In the genomic region with DNA sequence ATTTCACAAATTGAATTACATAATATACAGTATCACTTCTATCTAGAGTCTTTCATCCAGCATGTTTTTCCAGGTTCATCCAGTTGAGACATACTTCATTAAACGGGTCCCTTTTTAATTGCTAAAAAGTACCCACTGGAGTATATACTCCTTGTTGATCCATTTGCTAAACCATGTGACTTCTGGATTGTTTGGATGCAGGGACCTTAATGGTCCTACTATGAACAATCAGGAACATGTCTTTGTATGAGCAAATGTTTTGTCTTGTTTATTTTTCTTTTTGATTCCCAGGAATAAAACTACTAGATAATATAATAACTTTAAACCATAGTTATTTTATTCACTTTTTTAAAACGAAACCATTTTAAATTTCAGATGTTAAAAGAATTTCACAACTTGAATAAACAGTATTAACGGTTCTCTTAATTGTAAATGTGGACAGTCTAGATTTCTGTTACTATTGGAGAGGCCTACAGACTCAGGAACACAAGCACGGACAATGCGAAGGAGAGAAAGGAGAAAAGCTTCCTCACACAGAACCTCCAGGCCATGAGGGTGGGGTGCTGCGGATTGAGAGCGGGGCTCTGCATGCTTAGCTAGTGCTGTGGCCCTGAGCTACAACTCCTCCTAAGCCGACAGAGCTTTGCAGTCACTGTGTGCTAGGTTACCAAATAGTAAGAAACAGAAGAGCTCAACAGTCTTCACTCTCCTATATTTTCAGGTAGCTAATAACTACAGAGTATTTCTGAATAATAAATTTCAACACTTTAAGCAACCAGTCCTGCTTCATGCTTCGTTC, we compare ENCODE assay signal across 9 mouse cellular contexts. TPM values are rescaled to one million over a fixed set of nuclear protein-coding genes. Genes with fewer than 3 reads are reported as not detected.
DNase-seq lines count a peak whose midpoint lies in the region; ATAC-seq and TF ChIP-seq lines count a peak whose summit lies in the region.
"Had no signal": no experiment of that assay in that cellular context is flagged by ENCODE, and none has a peak within 500 bp of the region (broad histone marks: within the 10 kb centered on the region; RNA-seq: fewer than 3 reads in every experiment).

No protein-coding gene starts in this region.

- peaks cover 15% of the 10 kb centered on the region for H3K4me1 ChIP-seq in lung, embryonic 14.5 days (ENCODE audit: insufficient read depth)
- peaks cover 20% of the 10 kb centered on the region for H3K4me1 ChIP-seq in embryonic facial prominence, embryonic 10.5 days
- H3K4me1 ChIP-seq in intestine, embryonic 14.5 days (replicated peaks; ENCODE audit: control insufficient read depth, insufficient read depth, low read length): peaks cover 15% of the 10 kb centered on the region; the same call in 1 of the 2 replicates
- H3K4me1 ChIP-seq in neural tube, embryonic 14.5 days (ENCODE audit: control insufficient read depth, insufficient read depth, low read length): peaks cover 13% of the 10 kb centered on the region

- DNase-seq in lung, embryonic 14.5 days: no peak
- DNase-seq in lung, postnatal 36 days: no peak
- no peak for DNase-seq in embryonic facial prominence, embryonic 10.5 days (ENCODE audit: low spot score)
- no peak for DNase-seq in intestine, embryonic 14.5 days (ENCODE audit: low spot score)
- no peak for DNase-seq in left cerebral cortex, postnatal 25 days (ENCODE audit: low spot score in 2 of 2)
- DNase-seq in urinary bladder, adult 2 months (ENCODE audit: low spot score): no peak
- no peak for DNase-seq in frontal cortex, postnatal 36 days (ENCODE audit: low spot score in 2 of 2)

- H3K27ac ChIP-seq in lung, embryonic 14.5 days (ENCODE audit: low read depth): peak overlapping the region; percentile 79
- H3K27ac ChIP-seq in embryonic facial prominence, embryonic 10.5 days (replicated peaks): no peak overlapping the region
- peak overlapping the region; percentile 55; the same call in 1 of the 2 replicates for H3K27ac ChIP-seq in intestine, embryonic 14.5 days (ENCODE audit: low read depth)
- no peak overlapping the region for H3K27ac ChIP-seq in neural tube, embryonic 14.5 days (ENCODE audit: low read depth, low read length)

- no peak for TF ChIP-seq CTCF in lung, embryonic 14.5 days (IDR thresholded peaks at IDR 0.05; ENCODE audit: low read depth)

- intact Hi-C loops in left cerebral cortex, postnatal 25 days (cut with DNase I): no loop called here

- no peak for ATAC-seq in lung, embryonic 14.5 days (ENCODE audit: insufficient read depth)
- ATAC-seq in intestine, embryonic 14.5 days (replicated peaks; ENCODE audit: low FRiP score, low TSS enrichment, low read depth): no peak
- no peak for ATAC-seq in neural tube, embryonic 14.5 days (ENCODE audit: low read depth)

- no peaks in the 10 kb centered on the region for H3K9me3 ChIP-seq in lung, embryonic 14.5 days (ENCODE audit: low read depth, low read length)
- no peaks in the 10 kb centered on the region for H3K9me3 ChIP-seq in embryonic facial prominence, embryonic 10.5 days
- no peaks in the 10 kb centered on the region for H3K9me3 ChIP-seq in intestine, embryonic 14.5 days (ENCODE audit: control insufficient read depth, low read length)
- no peaks in the 10 kb centered on the region for H3K9me3 ChIP-seq in neural tube, embryonic 14.5 days (ENCODE audit: control insufficient read depth, low read length)

- H3K9ac ChIP-seq in lung, embryonic 14.5 days: peak overlapping the region; percentile 57
- peak overlapping the region; percentile 29; the same call in 1 of the 2 replicates for H3K9ac ChIP-seq in intestine, embryonic 14.5 days (ENCODE audit: low read length)
- no peak overlapping the region for H3K9ac ChIP-seq in neural tube, embryonic 14.5 days (replicated peaks; ENCODE audit: low read depth, low read length)

- H3K27me3 ChIP-seq in lung, embryonic 14.5 days (ENCODE audit: insufficient read depth, low read length): no peaks in the 10 kb centered on the region
- no peaks in the 10 kb centered on the region for H3K27me3 ChIP-seq in embryonic facial prominence, embryonic 10.5 days (replicated peaks; ENCODE audit: low read depth, poor library complexity, severe bottlenecking)
- no peaks in the 10 kb centered on the region for H3K27me3 ChIP-seq in intestine, embryonic 14.5 days (replicated peaks; ENCODE audit: control insufficient read depth, insufficient read depth, low read length)
- no peaks in the 10 kb centered on the region for H3K27me3 ChIP-seq in neural tube, embryonic 14.5 days (ENCODE audit: control insufficient read depth, insufficient read depth, low read length)

- peaks cover 8% of the 10 kb centered on the region for H3K36me3 ChIP-seq in lung, embryonic 14.5 days (ENCODE audit: insufficient read depth)
- H3K36me3 ChIP-seq in embryonic facial prominence, embryonic 10.5 days (replicated peaks): peaks cover 9% of the 10 kb centered on the region
- H3K36me3 ChIP-seq in intestine, embryonic 14.5 days (ENCODE audit: control insufficient read depth, insufficient read depth, low read length): peaks cover 10% of the 10 kb centered on the region
- H3K36me3 ChIP-seq in neural tube, embryonic 14.5 days (ENCODE audit: control insufficient read depth, insufficient read depth, low read length): no peaks in the 10 kb centered on the region

- WGBS in lung, embryonic 14.5 days: 49% methylated on average over 9 of the region's 9 CpGs
- 80% methylated on average over 9 of the region's 9 CpGs for WGBS in embryonic facial prominence, embryonic 10.5 days
- 67% methylated on average over 9 of the region's 9 CpGs for WGBS in intestine, embryonic 14.5 days
- 83% methylated on average over 9 of the region's 9 CpGs for WGBS in neural tube, embryonic 14.5 days

- H3K4me3 ChIP-seq in lung, embryonic 14.5 days (ENCODE audit: low read depth, low read length): peak overlapping the region; percentile 45
- H3K4me3 ChIP-seq in embryonic facial prominence, embryonic 10.5 days: peak overlapping the region; percentile 8; the same call in 1 of the 2 replicates
- H3K4me3 ChIP-seq in intestine, embryonic 14.5 days (ENCODE audit: low read depth, low read length): peak overlapping the region; percentile 27
- H3K4me3 ChIP-seq in neural tube, embryonic 14.5 days (ENCODE audit: low read depth, low read length): no peak overlapping the region

- peak overlapping the region; percentile 74 for H3K4me2 ChIP-seq in lung, embryonic 14.5 days
- peak overlapping the region; percentile 50 for H3K4me2 ChIP-seq in intestine, embryonic 14.5 days (ENCODE audit: low read length)
- H3K4me2 ChIP-seq in neural tube, embryonic 14.5 days (ENCODE audit: low read depth, low read length): peak overlapping the region; percentile 17; the same call in 1 of the 2 replicates

RNA-seq across cellular contexts. Expression of gene Dnajb4, which starts 19.2 kb away (rescaled TPM):
- polyA plus RNA-seq in lung, embryonic 14.5 days (2014; fragmentation: Nextera tagmentation; extraction: Ambion mirVana): 33.7 and 36.8 TPM in 2 replicates
- 18.5 and 20.1 TPM in 2 replicates for polyA plus RNA-seq in embryonic facial prominence, embryonic 10.5 days (2016; fragmentation: Nextera tagmentation; extraction: Ambion mirVana)
- 24.1 and 25.9 TPM in 2 replicates for polyA plus RNA-seq in intestine, embryonic 14.5 days (2014; fragmentation: Nextera tagmentation; extraction: Ambion mirVana)
- 48.6 and 50.4 TPM in 2 replicates for polyA plus RNA-seq in neural tube, embryonic 14.5 days (2014; fragmentation: Nextera tagmentation; extraction: Ambion mirVana)
- 10 to 100 TPM; 71.5 to 72.5 TPM for total RNA-seq in left cerebral cortex, postnatal 25 days (2021)
- 38.7 and 39.3 TPM in 2 replicates for polyA plus RNA-seq in urinary bladder, adult 2 months (2012; rRNA removed)

RNA-seq across cellular contexts. Expression of gene Fubp1, which starts 19.3 kb away (rescaled TPM):
- polyA plus RNA-seq in lung, embryonic 14.5 days (2014; fragmentation: Nextera tagmentation; extraction: Ambion mirVana): 300 and 305 TPM in 2 replicates
- polyA plus RNA-seq in embryonic facial prominence, embryonic 10.5 days (2016; fragmentation: Nextera tagmentation; extraction: Ambion mirVana): 438 and 447 TPM in 2 replicates
- polyA plus RNA-seq in intestine, embryonic 14.5 days (2014; fragmentation: Nextera tagmentation; extraction: Ambion mirVana): 228 and 242 TPM in 2 replicates
- polyA plus RNA-seq in neural tube, embryonic 14.5 days (2014; fragmentation: Nextera tagmentation; extraction: Ambion mirVana): 223 and 230 TPM in 2 replicates
- total RNA-seq in left cerebral cortex, postnatal 25 days (2021): 100 to 1,000 TPM; 115 to 128 TPM
- polyA plus RNA-seq in urinary bladder, adult 2 months (2012; rRNA removed): 57.6 and 74.3 TPM in 2 replicates

RNA-seq across cellular contexts. Expression of gene Gipc2, which starts 24.8 kb away (rescaled TPM):
- polyA plus RNA-seq in lung, embryonic 14.5 days (2014; fragmentation: Nextera tagmentation; extraction: Ambion mirVana): 4.3 and 6.8 TPM in 2 replicates
- polyA plus RNA-seq in embryonic facial prominence, embryonic 10.5 days (2016; fragmentation: Nextera tagmentation; extraction: Ambion mirVana): 3.6 TPM in 2 replicates
- polyA plus RNA-seq in intestine, embryonic 14.5 days (2014; fragmentation: Nextera tagmentation; extraction: Ambion mirVana): 96.5 and 103 TPM in 2 replicates
- 7.7 and 15.2 TPM in 2 replicates for polyA plus RNA-seq in neural tube, embryonic 14.5 days (2014; fragmentation: Nextera tagmentation; extraction: Ambion mirVana)
- 1 to 10 TPM; 1.8 to 5.8 TPM for total RNA-seq in left cerebral cortex, postnatal 25 days (2021)
- polyA plus RNA-seq in urinary bladder, adult 2 months (2012; rRNA removed): 3.3 and 4.9 TPM in 2 replicates
- polyA plus RNA-seq: macrophage had no signal

Comparison
In these comparisons a context has a peak if more than half of its experiments do, and no peak if none do; other contexts are left out.
1. H3K27ac ChIP-seq: peak in lung, embryonic 14.5 days (single experiment) and intestine, embryonic 14.5 days (single experiment); none in embryonic facial prominence, embryonic 10.5 days (single experiment) and neural tube, embryonic 14.5 days (single experiment).
2. H3K4me2 ChIP-seq: peak in every context shown above with its lines; median percentile 74 in lung, embryonic 14.5 days; 50 in intestine, embryonic 14.5 days; 17 in neural tube, embryonic 14.5 days.